Mouse (Mus musculus): ENCODE measurements at regions not wholly inside any gene's neighbourhood (a gene's known extent, or its start where the extent isn't known, plus 50 kb on each side); places are given as distances from the start of the nearest gene placed in this dataset.

GRCm38 (mm10) chr10:25118674-25119670, 188.7 kb downstream of the Akap7 start:
- no peak for DNase-seq

DNA sequence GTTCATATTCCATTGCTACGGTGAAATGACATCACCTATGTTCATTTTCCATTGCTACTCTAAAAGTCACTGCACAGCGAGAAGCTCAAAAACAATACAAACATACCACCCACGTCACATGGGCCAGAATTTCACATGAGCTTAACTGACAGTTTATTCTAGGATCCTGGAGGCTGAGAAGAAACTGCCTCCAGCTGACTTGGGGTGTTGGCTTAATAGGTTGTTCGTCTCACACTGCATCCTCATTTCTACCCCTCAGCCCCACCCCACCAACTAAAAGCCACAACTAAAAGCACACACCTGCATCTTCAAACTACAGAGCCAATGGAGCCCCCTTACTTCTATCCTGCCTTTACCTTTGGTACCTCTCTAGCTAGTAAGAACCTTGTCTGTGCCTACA, 187.0 kb upstream of the Arg1 start:
- DNase-seq = no peak

- no peak for DNase-seq
Observed at GRCm38 (mm10) chr10:25112449-25113171, 185.3 kb upstream of the Arg1 start.

GRCm38 (mm10) chr10:25111636-25112422, 184.5 kb upstream of the Arg1 start:
- no peak for DNase-seq

DNA sequence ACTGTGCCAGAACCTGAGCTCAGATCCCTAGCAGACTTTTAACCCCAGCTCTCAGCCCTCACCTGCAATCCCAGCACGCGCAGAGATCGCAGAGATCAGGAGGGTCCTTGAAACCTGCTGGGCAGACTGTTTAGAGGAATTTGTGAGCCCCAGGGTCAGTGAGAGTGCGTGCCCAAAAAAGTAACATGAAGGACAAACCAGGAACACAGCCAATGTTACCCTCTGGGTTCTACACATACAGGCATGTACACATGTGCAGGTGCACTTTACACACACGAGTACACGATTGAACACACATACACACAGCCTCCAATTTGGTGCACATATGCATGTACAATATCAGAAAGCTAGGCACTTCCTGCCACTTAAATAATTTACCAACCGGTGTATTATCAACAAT, 183.9 kb upstream of the Arg1 start:
- DNase-seq = no peak

DNA sequence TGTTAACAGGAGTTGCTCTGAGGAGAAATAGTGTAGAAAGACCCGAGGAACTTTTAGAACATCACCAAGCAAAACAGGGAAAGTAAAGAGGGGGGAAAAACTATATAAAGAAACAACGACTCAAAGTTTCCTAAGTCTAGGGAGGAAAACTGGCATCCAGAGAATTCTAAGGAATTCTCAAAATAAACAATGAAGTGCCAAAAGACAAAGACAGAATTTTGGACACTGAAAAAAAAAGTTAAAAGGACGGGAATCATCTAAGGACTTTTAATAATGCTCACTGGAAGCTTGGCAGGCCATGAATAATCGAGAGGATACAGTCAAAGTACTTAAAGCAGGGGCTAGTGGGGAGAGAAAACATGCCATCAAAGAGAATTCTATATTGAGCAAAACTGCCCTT, 170.8 kb upstream of the Arg1 start:
- DNase-seq = no peak

DNA sequence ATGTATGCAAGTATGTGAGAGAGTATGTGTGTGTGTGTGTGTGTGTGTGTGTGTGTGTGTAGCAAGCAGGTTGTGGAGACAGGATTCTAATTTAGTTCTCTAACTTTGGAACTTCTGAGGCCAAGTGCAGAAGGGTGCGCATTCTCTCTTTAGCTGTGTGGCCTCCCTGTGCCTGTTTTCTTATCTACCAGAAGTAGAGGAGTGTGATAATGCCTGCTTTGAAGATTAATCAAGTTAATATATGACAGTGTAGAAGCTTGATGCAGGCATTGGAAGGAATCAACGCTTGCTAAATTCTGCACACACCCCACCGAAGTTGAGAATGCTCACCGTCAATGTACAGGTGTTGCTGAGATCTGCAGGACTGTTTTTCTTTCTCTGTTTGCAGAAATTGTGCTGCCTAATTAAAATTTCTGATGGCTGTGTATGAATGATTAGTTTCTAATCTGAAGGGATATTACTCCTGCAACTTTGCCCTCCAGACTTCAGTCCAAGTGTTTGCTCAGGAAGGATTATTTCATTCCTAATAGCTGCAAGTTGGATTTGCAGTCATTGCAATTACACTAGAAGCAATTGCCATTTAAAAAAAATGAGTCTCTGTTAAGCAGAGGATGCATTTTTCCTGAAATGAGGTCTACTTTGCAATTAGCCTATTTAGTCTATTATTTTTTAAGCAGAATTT, 162.6 kb upstream of the Arg1 start:
- DNase-seq = no peak

DNA sequence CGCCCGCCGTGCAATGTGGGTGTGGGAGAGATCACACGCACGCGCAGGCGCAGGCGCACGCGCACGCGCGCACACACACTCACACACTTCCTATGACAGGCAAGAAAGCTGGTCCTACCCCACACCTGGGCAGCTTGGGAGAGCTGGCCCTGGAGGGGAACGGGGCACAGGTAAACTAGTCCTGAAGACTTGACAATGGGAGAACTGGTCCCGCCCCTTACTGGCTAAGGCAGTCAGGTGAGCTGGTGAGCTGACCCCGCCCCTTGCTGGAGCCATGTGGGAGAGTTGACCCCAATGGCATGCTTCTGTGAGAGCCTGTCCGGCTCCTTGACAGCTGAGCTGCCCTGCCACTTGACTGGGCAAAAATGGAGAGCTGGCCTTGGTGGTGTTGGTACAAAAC, 159.5 kb upstream of the Arg1 start:
- no peak for DNase-seq

GRCm38 (mm10) chr10:25082930-25083329, 155.6 kb upstream of the Arg1 start:
- DNase-seq = no peak

- DNase-seq = no peak
Observed at GRCm38 (mm10) chr10:25072617-25073016, 145.3 kb upstream of the Arg1 start.

DNA sequence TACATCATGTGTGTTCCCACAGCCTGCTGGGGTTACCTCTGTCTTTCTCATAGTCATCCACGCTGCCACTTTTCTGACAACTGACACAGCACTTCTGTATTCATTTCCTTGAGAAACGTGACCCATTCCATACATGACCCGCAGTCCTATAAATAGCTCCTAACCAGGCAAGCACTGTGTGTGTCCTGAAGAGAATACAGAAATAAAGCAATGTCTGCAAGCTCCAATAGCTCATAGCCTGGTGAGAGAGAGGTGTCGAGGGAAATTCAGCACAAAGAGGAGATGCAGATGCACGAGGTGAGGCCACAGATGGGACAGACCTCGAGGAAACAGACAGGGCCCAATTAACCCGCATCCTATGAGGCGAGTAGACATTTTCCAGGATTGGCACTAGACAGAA, 141.0 kb upstream of the Arg1 start:
- no peak for DNase-seq

DNA sequence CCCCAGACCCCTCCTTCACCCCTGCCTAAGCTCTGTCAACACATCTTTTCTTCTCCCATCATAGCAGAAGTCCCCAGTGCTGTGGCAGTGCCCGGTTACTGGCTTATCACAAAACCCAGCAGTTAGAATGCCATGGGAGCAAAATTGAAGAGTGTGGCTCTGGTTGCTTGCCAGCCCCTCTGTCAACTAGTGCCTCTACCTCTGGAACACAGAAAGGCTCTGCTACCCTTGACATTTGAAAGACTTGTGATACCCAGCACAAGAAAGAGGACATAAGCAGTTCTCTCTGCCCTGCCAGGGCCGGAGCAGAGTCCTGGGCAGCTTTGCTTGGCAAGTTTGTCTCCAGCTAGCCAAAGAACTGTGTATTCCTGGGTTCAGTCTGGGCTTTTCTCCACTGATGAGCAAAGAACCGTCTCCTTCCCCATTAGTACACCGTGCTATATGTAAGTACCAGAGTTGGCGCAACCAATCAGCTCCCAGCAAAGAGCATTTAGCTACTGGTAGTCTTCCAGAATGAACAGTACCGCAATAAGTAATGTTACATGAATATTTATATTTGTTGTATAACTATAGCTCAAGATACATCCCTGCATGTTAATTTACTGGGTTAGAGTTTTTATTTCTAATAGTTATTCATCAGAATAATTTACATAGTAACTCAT, 137.5 kb upstream of the Arg1 start:
- no peak for DNase-seq

- DNase-seq = no peak
Observed at GRCm38 (mm10) chr10:25061402-25062055, 134.2 kb upstream of the Arg1 start.

- no peak for DNase-seq
Observed at GRCm38 (mm10) chr10:25058694-25059093, 131.4 kb upstream of the Arg1 start.

- no peak for DNase-seq
Observed at GRCm38 (mm10) chr10:25051998-25052397, 124.7 kb upstream of the Arg1 start.

DNA sequence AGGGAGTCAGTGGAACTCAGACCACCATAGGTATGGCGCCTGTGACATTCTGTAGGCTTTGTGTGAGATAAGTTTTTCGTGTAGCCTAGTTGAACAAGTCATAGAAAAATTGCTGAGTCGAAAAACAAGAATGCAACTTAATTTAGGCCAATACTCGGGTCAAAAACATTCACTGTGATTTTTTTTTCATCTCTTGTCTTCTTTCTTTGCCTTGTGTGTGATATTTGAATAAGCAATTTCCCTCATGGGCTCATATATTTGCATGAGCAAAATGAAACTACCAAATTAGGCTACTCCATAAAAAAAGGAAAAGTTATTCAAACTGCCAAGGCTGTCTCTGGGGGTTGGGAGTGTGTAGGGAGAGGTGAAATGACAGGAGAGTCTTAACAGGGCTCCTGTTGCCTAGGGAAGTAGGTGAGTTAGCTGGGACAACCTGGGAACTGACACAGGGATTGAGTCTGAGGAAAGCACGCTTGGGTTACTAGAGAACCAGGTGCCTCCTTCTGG, 124.1 kb upstream of the Arg1 start:
- DNase-seq = no peak

GRCm38 (mm10) chr10:25041221-25041620, 113.9 kb upstream of the Arg1 start:
- no peak for DNase-seq

GRCm38 (mm10) chr10:25039926-25040325, 112.6 kb upstream of the Arg1 start:
- no peak for DNase-seq

GRCm38 (mm10) chr10:25036928-25037327, 109.6 kb upstream of the Arg1 start:
- no peak for DNase-seq

DNA sequence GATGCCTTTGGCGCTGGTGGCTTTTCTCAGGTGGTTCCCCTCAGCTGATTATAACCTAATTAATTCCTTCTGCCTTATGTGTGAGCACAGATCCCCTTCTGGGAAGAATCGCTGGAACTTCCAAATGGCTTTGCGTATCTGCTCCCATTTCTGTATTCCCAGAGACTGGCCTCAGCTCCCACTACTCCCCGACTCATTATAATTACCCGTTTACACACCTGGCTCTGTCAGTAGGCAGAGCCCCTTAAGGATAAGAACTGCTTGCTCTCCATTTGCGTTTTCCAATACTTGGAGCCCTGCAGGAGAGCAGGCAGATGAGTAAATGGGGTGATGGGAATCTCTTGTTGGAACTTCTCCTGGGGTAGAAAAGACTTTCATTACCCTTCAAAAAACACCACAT, 108.1 kb upstream of the Arg1 start:
- no peak for DNase-seq

- no peak for DNase-seq
Observed at GRCm38 (mm10) chr10:25032625-25033024, 105.3 kb upstream of the Arg1 start.

Measured in kidney, adult 9 months (tissue).